Mouse (Mus musculus) thymus, adult 2 months (tissue): ENCODE results near the gene Ntf3.

ENCODE experiments used
- CTCF ChIP-seq: fragments of 200-500 bp; IDR thresholded peaks from 2 replicates; pipeline ENCODE4 v1.5.1; 2012; ENCODE audit warnings: mild to moderate bottlenecking, control low read depth, low read length, moderate library complexity, borderline replicate concordance; ENCODE audit not compliant: control insufficient read depth, poor library complexity, insufficient read depth; ENCODE audit errors: extremely low read depth
- POLR2A ChIP-seq: fragments of 200-500 bp; IDR thresholded peaks from 2 replicates; pipeline ENCODE4 v1.6.1; 2012; ENCODE audit warnings: mild to moderate bottlenecking, low read length, control low read depth, moderate library complexity; ENCODE audit not compliant: control insufficient read depth, poor library complexity, insufficient read depth; ENCODE audit errors: extremely low read depth

DNA sequence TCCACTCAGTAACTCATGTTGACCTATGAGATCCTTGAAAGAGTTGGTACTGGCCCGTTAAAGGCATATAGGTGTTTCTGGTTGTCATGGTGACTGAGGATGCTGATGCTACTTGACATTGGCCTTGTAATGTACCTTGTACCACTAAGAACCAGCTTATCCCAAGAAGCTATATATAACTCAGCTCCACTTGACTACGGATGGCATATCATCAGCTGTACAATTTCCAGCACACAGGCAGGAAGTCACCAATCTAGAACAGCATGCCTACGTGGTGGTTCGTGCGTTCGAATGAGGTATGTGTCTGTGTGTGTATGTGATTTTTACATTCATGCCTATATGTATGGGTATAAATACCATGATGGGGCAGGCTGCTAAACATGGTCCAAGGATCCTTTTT is 25.7 kb downstream of the Ntf3 start:
- no peak for TF ChIP-seq POLR2A
- no peak for TF ChIP-seq CTCF
